In the genomic region with DNA sequence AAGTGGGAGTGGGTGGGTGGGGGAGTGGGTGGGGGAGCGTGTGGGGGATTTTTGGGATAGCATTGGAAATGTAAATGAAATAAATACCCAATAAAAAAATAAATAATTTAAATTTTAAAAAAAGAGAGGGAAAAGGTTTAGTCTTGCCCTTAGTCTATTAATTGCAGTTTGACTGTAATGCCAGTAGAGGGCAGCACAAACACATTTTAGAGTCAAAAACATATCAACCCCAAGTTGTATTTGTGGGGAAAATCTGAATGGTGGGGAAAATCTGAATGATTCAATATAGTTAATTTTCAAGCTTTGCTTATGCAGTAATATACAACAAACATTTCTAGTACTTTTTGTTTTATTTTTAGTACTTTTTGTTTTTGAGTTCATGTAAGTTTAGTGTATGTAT, we compare ENCODE assay signal across 9 mouse cellular contexts. TPM values are rescaled to one million over a fixed set of nuclear protein-coding genes. Genes with fewer than 3 reads are reported as not detected.
A peak's percentile ranks its signal among the peaks of the same experiment; 100 is the strongest.
DNase-seq lines count a peak whose midpoint lies in the region; ATAC-seq and TF ChIP-seq lines count a peak whose summit lies in the region.
"Had no signal": no experiment of that assay in that cellular context is flagged by ENCODE, and none has a peak within 500 bp of the region (broad histone marks: within the 10 kb centered on the region; RNA-seq: fewer than 3 reads in every experiment).

No protein-coding gene starts in this region.

- no peak for TF ChIP-seq EP300 in stomach, postnatal 0 days (optimal IDR thresholded peaks at IDR 0.05)

- H3K4me1 ChIP-seq in intestine, postnatal 0 days (replicated peaks; ENCODE audit: control insufficient read depth, insufficient read depth, low read length): no peaks in the 10 kb centered on the region
- H3K4me1 ChIP-seq in intestine, embryonic 15.5 days (replicated peaks): peaks cover 3% of the 10 kb centered on the region
- peaks cover 2% of the 10 kb centered on the region; the same call in 1 of the 2 replicates for H3K4me1 ChIP-seq in stomach, postnatal 0 days (replicated peaks; ENCODE audit: control insufficient read depth, insufficient read depth)

- H3K27ac ChIP-seq in intestine, postnatal 0 days (ENCODE audit: low read depth, low read length): no peak overlapping the region
- no peak overlapping the region for H3K27ac ChIP-seq in intestine, embryonic 15.5 days
- no peak overlapping the region for H3K27ac ChIP-seq in stomach, postnatal 0 days (replicated peaks)
- H3K27ac ChIP-seq: forebrain, embryonic 12.5 days; neural tube, embryonic 12.5 days had no signal

- H3K4me2 ChIP-seq in intestine, postnatal 0 days (replicated peaks; ENCODE audit: low read depth): no peak overlapping the region
- H3K4me2 ChIP-seq in intestine, embryonic 15.5 days (replicated peaks): no peak overlapping the region
- H3K4me2 ChIP-seq in stomach, postnatal 0 days (replicated peaks; ENCODE audit: low read depth): no peak overlapping the region
- H3K4me2 ChIP-seq: forebrain, embryonic 12.5 days; neural tube, embryonic 12.5 days had no signal

- no peak overlapping the region for H3K9ac ChIP-seq in intestine, postnatal 0 days (ENCODE audit: low read depth, low read length)
- H3K9ac ChIP-seq in intestine, embryonic 15.5 days: no peak overlapping the region
- H3K9ac ChIP-seq in stomach, postnatal 0 days (ENCODE audit: low read length): no peak overlapping the region
- H3K9ac ChIP-seq: forebrain, embryonic 12.5 days; neural tube, embryonic 12.5 days had no signal

- no peaks in the 10 kb centered on the region; the same call in 1 of the 2 replicates for H3K27me3 ChIP-seq in intestine, postnatal 0 days (replicated peaks; ENCODE audit: control insufficient read depth, insufficient read depth, low read length)
- peaks cover 4% of the 10 kb centered on the region; the same call in 1 of the 2 replicates for H3K27me3 ChIP-seq in intestine, embryonic 15.5 days (replicated peaks)
- no peaks in the 10 kb centered on the region for H3K27me3 ChIP-seq in stomach, postnatal 0 days (ENCODE audit: control insufficient read depth, insufficient read depth, low read length)

- TF ChIP-seq CTCF in intestine, postnatal 0 days (IDR thresholded peaks at IDR 0.05; ENCODE audit: low read depth): peak; percentile 67
- peak; percentile 73 for TF ChIP-seq CTCF in stomach, postnatal 0 days (IDR thresholded peaks at IDR 0.05; ENCODE audit: low read depth)

- 6% methylated on average over 1 of the region's 1 CpGs for WGBS in intestine, postnatal 0 days
- 6% methylated on average over 1 of the region's 1 CpGs for WGBS in intestine, embryonic 15.5 days
- WGBS in stomach, postnatal 0 days: 6% methylated on average over 1 of the region's 1 CpGs

- ATAC-seq in intestine, postnatal 0 days: no peak
- no peak for ATAC-seq in intestine, embryonic 15.5 days
- no peak for ATAC-seq in stomach, postnatal 0 days (ENCODE audit: low FRiP score, low TSS enrichment)

- DNase-seq in thymus, postnatal 0 days (ENCODE audit: low spot score): peak; percentile 10
- DNase-seq in thymus, postnatal 4 days: no peak
- DNase-seq in c-Kit-negative CD71-positive TER-119-positive erythroid progenitor cells, embryonic 14.5 days (ENCODE audit: low read depth, low spot score): peak; percentile 32
- no peak for DNase-seq in stomach, postnatal 0 days (ENCODE audit: low spot score)
- DNase-seq in spleen, postnatal 14 days (ENCODE audit: low spot score in 2 of 2): no peak

- H3K36me3 ChIP-seq in intestine, postnatal 0 days (ENCODE audit: control insufficient read depth, insufficient read depth): no peaks in the 10 kb centered on the region
- no peaks in the 10 kb centered on the region for H3K36me3 ChIP-seq in intestine, embryonic 15.5 days
- no peaks in the 10 kb centered on the region for H3K36me3 ChIP-seq in stomach, postnatal 0 days (ENCODE audit: control insufficient read depth, insufficient read depth, low read length)
- H3K36me3 ChIP-seq: forebrain, embryonic 12.5 days; neural tube, embryonic 12.5 days had no signal

- H3K4me3 ChIP-seq in intestine, postnatal 0 days (ENCODE audit: low read depth, low read length): no peak overlapping the region
- H3K4me3 ChIP-seq in intestine, embryonic 15.5 days (replicated peaks): no peak overlapping the region
- H3K4me3 ChIP-seq in stomach, postnatal 0 days (ENCODE audit: low read depth, low read length): no peak overlapping the region
- H3K4me3 ChIP-seq: forebrain, embryonic 12.5 days; neural tube, embryonic 12.5 days had no signal

- H3K9me3 ChIP-seq in intestine, postnatal 0 days (ENCODE audit: control insufficient read depth): no peaks in the 10 kb centered on the region
- no peaks in the 10 kb centered on the region for H3K9me3 ChIP-seq in intestine, embryonic 15.5 days
- no peaks in the 10 kb centered on the region for H3K9me3 ChIP-seq in stomach, postnatal 0 days (ENCODE audit: control insufficient read depth, low read length)
- H3K9me3 ChIP-seq: forebrain, embryonic 12.5 days; neural tube, embryonic 12.5 days had no signal

RNA-seq across cellular contexts. Expression of gene Spdya, which starts 3.3 kb away (rescaled TPM):
- 0.27 and 0.66 TPM in 2 replicates for polyA plus RNA-seq in intestine, postnatal 0 days (2015; fragmentation: Nextera tagmentation; extraction: Ambion mirVana)
- polyA plus RNA-seq in intestine, embryonic 15.5 days (2015; fragmentation: Nextera tagmentation; extraction: Ambion mirVana): 0.48 and 0.64 TPM in 2 replicates
- polyA plus RNA-seq in thymus, postnatal 0 days (2015; fragmentation: Nextera tagmentation; extraction: Ambion mirVana): 0.27 and 0.35 TPM in 2 replicates
- polyA plus RNA-seq in stomach, postnatal 0 days (2015; fragmentation: Nextera tagmentation; extraction: Ambion mirVana): 0.62 and 1.0 TPM in 2 replicates

RNA-seq across cellular contexts. Expression of gene Ndc80, which starts 21.9 kb away (rescaled TPM):
- 8.8 and 10.0 TPM in 2 replicates for polyA plus RNA-seq in intestine, postnatal 0 days (2015; fragmentation: Nextera tagmentation; extraction: Ambion mirVana)
- 36.5 and 40.5 TPM in 2 replicates for polyA plus RNA-seq in intestine, embryonic 15.5 days (2015; fragmentation: Nextera tagmentation; extraction: Ambion mirVana)
- polyA plus RNA-seq in thymus, postnatal 0 days (2015; fragmentation: Nextera tagmentation; extraction: Ambion mirVana): 56.9 and 60.6 TPM in 2 replicates
- polyA plus RNA-seq in stomach, postnatal 0 days (2015; fragmentation: Nextera tagmentation; extraction: Ambion mirVana): 9.6 and 11.3 TPM in 2 replicates

Comparison
In these comparisons a context has a peak if more than half of its experiments do, and no peak if none do; other contexts are left out.
1. DNase-seq: peak in thymus, postnatal 0 days (single experiment) and c-Kit-negative CD71-positive TER-119-positive erythroid progenitor cells, embryonic 14.5 days (single experiment); none in thymus, postnatal 4 days (single experiment), stomach, postnatal 0 days (single experiment) and spleen, postnatal 14 days (0 of 2).